Mouse (Mus musculus) CH12.LX (cell line): ENCODE measurements around the gene Defb29. TPM values are rescaled to one million over a fixed set of nuclear protein-coding genes. Genes with fewer than 3 reads are reported as not detected.

Source experiments
- DNase-seq: peaks from one replicate; pipeline ENCODE4 v3.0.0-alpha.2; 2013; ENCODE audit errors: extremely low read depth
- H3K27ac ChIP-seq: 2 replicates; pipeline ENCODE4 v1.5.1; 2012; ENCODE audit warnings: low read depth, mild to moderate bottlenecking, control low read depth, moderate library complexity; ENCODE audit not compliant: insufficient read depth
- H3K27me3 ChIP-seq: replicated peaks from 2 replicates; pipeline ENCODE3; 2012; ENCODE audit warnings: inconsistent platforms
- H3K36me3 ChIP-seq, 2 experiments: replicated peaks in 1 of 2; 2 replicates each; pipeline versions ENCODE3 to v1.6.1; 2012; ENCODE audit warnings: inconsistent platforms in 1 of 2, low read length in 1 of 2, mild to moderate bottlenecking in 1 of 2, mixed read lengths in 1 of 2, moderate library complexity in 1 of 2; ENCODE audit not compliant: control insufficient read depth in 1 of 2, insufficient read depth in 1 of 2
- H3K4me1 ChIP-seq, 2 experiments: 2 replicates each; pipeline ENCODE4 v1.6.1; 2012; ENCODE audit warnings: inconsistent platforms in 1 of 2, moderate library complexity in 1 of 2; ENCODE audit not compliant: insufficient read depth in 2 of 2, control insufficient read depth in 1 of 2
- H3K4me2 ChIP-seq: 2 replicates; pipeline ENCODE4 v1.6.1; 2012; ENCODE audit warnings: low read depth, mild to moderate bottlenecking, control low read depth; ENCODE audit not compliant: poor library complexity, insufficient read depth, severe bottlenecking
- H3K4me3 ChIP-seq, 3 experiments: fragments of 150-350 bp in 1 of 3; sonication (generic) in 1 of 3; replicated peaks in 1 of 3; 2 replicates each; pipeline versions ENCODE3 to v1.5.1; 2011 to 2012; ENCODE audit warnings: low read depth in 2 of 3, low read length in 2 of 3, mild to moderate bottlenecking in 2 of 3, moderate library complexity in 2 of 3, control low read depth in 1 of 3, improper control_type of control experiment in 1 of 3, inconsistent platforms in 1 of 3, mixed read lengths in 1 of 3; ENCODE audit not compliant: poor library complexity in 1 of 3
- H3K79me2 ChIP-seq: replicated peaks from 2 replicates; pipeline ENCODE4 v1.6.1; 2012; ENCODE audit warnings: mild to moderate bottlenecking, moderate library complexity; ENCODE audit not compliant: control insufficient read depth, poor library complexity, insufficient read depth, severe bottlenecking; ENCODE audit errors: extremely low read depth
- H3K9ac ChIP-seq: 2 replicates; pipeline ENCODE4 v1.6.1; 2012; ENCODE audit warnings: low read depth, mild to moderate bottlenecking, control low read depth, moderate library complexity; ENCODE audit not compliant: insufficient read depth
- H3K9me3 ChIP-seq: replicated peaks from 2 replicates; pipeline ENCODE3; 2012; ENCODE audit warnings: low read length, inconsistent platforms, mixed read lengths
- CTCF ChIP-seq, 2 experiments: IDR thresholded peaks in 1 of 2; conservative IDR thresholded peaks in 1 of 2; 2 replicates each; pipeline ENCODE4 v1.5.1; 2011 to 2012; ENCODE audit warnings: low read depth in 2 of 2, low read length in 2 of 2, improper control_type of control experiment in 1 of 2, inconsistent platforms in 1 of 2, mild to moderate bottlenecking in 1 of 2, moderate library complexity in 1 of 2
- ETS1 ChIP-seq: conservative IDR thresholded peaks from 2 replicates; pipeline ENCODE4 v1.6.1; 2012; ENCODE audit warnings: low read depth, mild to moderate bottlenecking, inconsistent platforms, low read length, improper control_type of control experiment, moderate library complexity
- PAX5 ChIP-seq: IDR thresholded peaks from 2 replicates; pipeline ENCODE4 v1.6.1; 2012; ENCODE audit warnings: low read length, inconsistent platforms, mixed read lengths
- POLR2AphosphoS2 ChIP-seq: IDR thresholded peaks from 2 replicates; pipeline ENCODE4 v1.6.1; 2011; ENCODE audit warnings: low read depth, low read length, improper control_type of control experiment
- dilution Hi-C: fragments of 300-500 bp; cut with MboI; formaldehyde crosslinking; loops from 2 replicates; pipeline ENCODE4 v1.14.3; 2020; ENCODE audit warnings: low sequenced_read_pairs; ENCODE audit not compliant: extremely low pct_unique_long_range_greater_than_20kb, extremely low pct_ligation_motif_present
- in situ Hi-C: fragments of 300-500 bp; cut with MboI; formaldehyde crosslinking; loops from 3 replicates; pipeline ENCODE4 v1.14.3; 2019; ENCODE audit warnings: low sequenced_read_pairs, low pct_ligation_motif_present, low pct_unique_long_range_greater_than_20kb, mixed read lengths
- polyA plus RNA-seq: library from polyadenylated mRNA; unstranded; fragments of >175 nt; gene quantifications from 2 replicates; pipeline ENCODE4 v1.2.1, GENCODE M21; 2012; ENCODE audit warnings: low read depth; ENCODE audit not compliant: insufficient read length
- total RNA-seq, 2 experiments: library from RNA; depleted of rRNA; stranded (reverse); fragments of 300-350 nt in 1 of 2; fragments of >200 nt in 1 of 2; gene quantifications; 2 replicates each; pipeline ENCODE4 v1.2.3; 2012 to 2014

Gene Defb29
- not detected in 2 replicates for total RNA-seq (2012; rRNA removed)
- total RNA-seq (2014; rRNA removed), result not detected in 2 replicates
- not detected in 2 replicates for polyA plus RNA-seq

GRCm38 (mm10) chr2:152539944-152540710, at the start of gene Defb29:
Gene Defb29, minus strand, starts transcription at chr2:152540098.
- Histone ChIP-seq H3K4me2 (0 out of 2 replicates have a peak within 1 kb of the TSS, but pooled peaks have one; percentile 18), H3K9ac (no peak within 1 kb of the TSS), H3K4me3 (no peak within 1 kb of the TSS), H3K36me3 (no peaks in the 10 kb centered on the region), H3K27me3 (peaks cover 7% of the 10 kb centered on the region), H3K4me1 (no peaks in the 10 kb centered on the region), H3K27ac (no peak within 1 kb of the TSS), H3K9me3 (peaks cover 4% of the 10 kb centered on the region)
- in situ Hi-C loops, result no loop called here
- DNase-seq, result no peak
- dilution Hi-C loops, result no loop called here
- no peak for TF ChIP-seq PAX5
- peak in 1 of 2 experiments; percentile 27; a peak in 2 of 4 replicates for TF ChIP-seq CTCF (conservative IDR thresholded peaks at IDR 0.05 in 1 of 2, IDR thresholded peaks at IDR 0.05 in 1 of 2; ENCODE audit: low read depth in 2 of 2, low read length in 2 of 2)
- TF ChIP-seq, all 38 proteins: peak for 1
- no peaks in the 10 kb centered on the region for H3K79me2 ChIP-seq

GRCm38 (mm10) chr2:152589021-152589420, 49.1 kb upstream of the Defb29 start:
- H3K9me3 ChIP-seq, result no peaks in the 10 kb centered on the region
- TF ChIP-seq CTCF (conservative IDR thresholded peaks at IDR 0.05 in 1 of 2, IDR thresholded peaks at IDR 0.05 in 1 of 2; ENCODE audit: low read depth in 2 of 2, low read length in 2 of 2) (peak in 1 of 2 experiments; percentile 4; a peak in 1 of 4 replicates), ETS1 (no peak)
- TF ChIP-seq, all 38 proteins: peak for 1
- H3K27ac ChIP-seq, result no peak overlapping the region
- no peak overlapping the region for H3K4me2 ChIP-seq
- no peaks in the 10 kb centered on the region for H3K79me2 ChIP-seq
- in situ Hi-C loops (loop anchor here (25.0 kb wide), 1 partner anchor 127 kb away; the partner anchor contains the start of gene Defb23), dilution Hi-C loops (no loop called here)
- H3K9ac ChIP-seq, result no peak overlapping the region
- H3K4me1 ChIP-seq, result peaks cover 0 to 9% of the 10 kb centered on the region in 2 experiments; a peak in 2 of 4 replicates
- H3K27me3 ChIP-seq, result peaks cover 28% of the 10 kb centered on the region
- no peak overlapping the region for H3K4me3 ChIP-seq
- no peak for DNase-seq
- H3K36me3 ChIP-seq, result no peaks in the 10 kb centered on the region

- in situ Hi-C loops, result loop anchor here (25.0 kb wide), 1 partner anchor 126 kb away; the partner anchor contains the start of gene Defb23
- no peak for TF ChIP-seq POLR2AphosphoS2
- TF ChIP-seq, all 38 proteins: peak for 0
Observed at GRCm38 (mm10) chr2:152588450-152588849, 48.6 kb upstream of the Defb29 start.

More at GRCm38 (mm10) chr2:152588450-152588849, 48.6 kb upstream of the Defb29 start:
- dilution Hi-C loops, result no loop called here
- no peaks in the 10 kb centered on the region for H3K36me3 ChIP-seq
- no peaks in the 10 kb centered on the region for H3K79me2 ChIP-seq
- no peak overlapping the region for H3K4me2 ChIP-seq
- peaks cover 33% of the 10 kb centered on the region for H3K27me3 ChIP-seq
- H3K4me3 ChIP-seq, result no peak overlapping the region
- DNase-seq, result no peak
- no peaks in the 10 kb centered on the region for H3K9me3 ChIP-seq
- H3K9ac ChIP-seq, result no peak overlapping the region
- H3K4me1 ChIP-seq, result peaks cover 0 to 9% of the 10 kb centered on the region in 2 experiments; a peak in 2 of 4 replicates
- H3K27ac ChIP-seq, result no peak overlapping the region
